Mouse (Mus musculus): ENCODE measurements around the gene Mtfr1l.

The Mtfr1l gene

GRCm38 (mm10) chr4:134489986-134490665 lies 45.1 kb downstream of the Mtfr1l start:
- DNase-seq (ENCODE audit: low read depth, low spot score), result no peak

DNA sequence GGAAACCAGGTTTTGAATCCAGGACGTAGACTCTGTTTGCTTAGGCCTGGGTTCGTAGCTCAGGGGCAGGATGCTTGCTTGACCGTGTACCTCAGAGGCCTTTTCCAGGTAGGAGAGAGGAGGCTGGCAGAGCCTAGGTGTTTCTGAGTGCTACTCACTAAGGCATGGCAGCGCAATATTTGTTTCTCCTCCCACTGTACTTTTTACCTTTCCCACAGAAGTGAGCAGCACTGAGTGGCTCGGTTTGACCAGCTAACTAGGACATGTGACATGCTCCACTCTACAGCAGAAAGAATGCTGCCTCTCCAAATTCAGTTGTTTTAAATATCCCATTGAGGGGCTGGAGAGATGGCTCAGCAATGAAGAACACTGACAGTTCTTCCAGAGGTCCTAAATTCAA lies 47.0 kb downstream of the Mtfr1l start:
- no peak for DNase-seq (ENCODE audit: low read depth, low spot score)

DNA sequence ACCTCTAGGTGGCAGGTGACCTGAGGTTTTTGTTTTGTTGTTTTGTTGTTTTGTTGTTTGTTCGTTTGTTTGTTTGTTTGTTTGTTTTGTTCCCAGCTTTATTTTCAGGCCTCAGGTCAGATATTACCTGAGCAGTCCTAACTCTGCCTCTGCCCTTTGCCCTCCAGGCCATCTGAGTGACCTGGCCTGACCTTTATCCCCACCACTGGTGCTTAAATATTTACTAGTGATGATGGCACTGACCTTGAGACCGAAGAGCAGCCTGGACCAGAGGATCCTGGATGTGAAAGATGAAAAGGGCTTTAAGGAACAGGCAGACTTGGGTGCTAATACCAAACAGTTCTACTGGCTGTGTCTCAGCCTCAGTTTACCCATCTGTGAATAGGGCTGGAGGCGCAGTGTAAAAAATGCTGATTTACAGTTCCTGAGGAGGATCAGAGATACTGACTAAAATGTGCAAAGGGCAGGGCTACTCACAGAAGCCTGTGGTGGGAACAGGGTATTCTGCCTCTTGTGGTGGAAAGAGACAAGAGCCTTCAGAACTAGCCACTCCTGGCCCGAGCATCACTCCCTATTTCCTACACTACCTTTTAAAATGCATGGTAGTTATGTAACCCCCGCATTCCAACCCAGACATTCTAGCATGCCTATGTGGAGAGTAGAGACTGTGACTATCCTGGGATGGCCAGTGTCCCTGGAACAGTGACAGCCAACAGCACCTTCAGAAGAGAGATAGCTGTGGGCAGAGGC lies 49.9 kb downstream of the Mtfr1l start:
- DNase-seq (ENCODE audit: low read depth, low spot score), result peak; percentile 84

DNA sequence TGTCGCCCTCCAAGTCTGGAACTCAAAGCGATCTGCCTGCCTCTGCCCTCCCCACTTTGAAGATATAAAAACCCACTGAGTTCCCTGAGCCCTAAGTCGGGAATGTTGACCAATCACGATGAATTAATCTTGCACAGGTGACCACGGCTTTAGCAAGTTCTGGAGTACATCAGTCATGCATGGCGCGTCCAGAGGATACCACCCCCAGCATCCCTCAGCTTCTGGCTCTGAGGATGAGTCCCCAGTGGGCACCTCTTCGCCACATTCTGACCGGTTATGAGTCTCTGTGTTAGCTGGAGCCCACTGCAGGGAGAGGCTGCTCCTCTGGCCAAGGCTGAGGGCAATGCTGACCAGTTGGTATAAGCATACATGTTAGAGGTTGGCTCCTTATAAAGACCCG lies 51.0 kb downstream of the Mtfr1l start:
- DNase-seq (ENCODE audit: low read depth, low spot score), result peak; percentile 66

DNA sequence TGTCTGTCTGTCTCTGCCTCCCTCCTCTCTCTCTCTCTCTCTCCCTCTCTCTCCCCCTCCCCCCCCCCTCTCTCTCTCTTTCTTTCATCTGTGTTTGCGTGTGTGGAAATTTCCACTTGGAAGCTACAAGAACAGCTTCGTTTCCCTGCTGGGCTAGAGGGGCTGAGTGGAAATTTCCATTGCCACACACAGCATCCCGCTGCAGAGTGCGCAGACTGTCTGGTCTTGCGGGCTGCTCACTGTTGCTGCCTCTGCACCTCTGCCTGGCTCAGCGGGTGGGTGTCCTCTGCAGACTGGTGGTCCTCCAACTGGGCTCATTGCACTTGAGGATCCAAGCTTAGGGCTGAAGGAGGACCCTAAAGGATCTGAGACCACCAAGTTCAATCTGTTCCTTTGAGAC lies 51.5 kb downstream of the Mtfr1l start:
- peak; percentile 98 for DNase-seq (ENCODE audit: low read depth, low spot score)

DNA sequence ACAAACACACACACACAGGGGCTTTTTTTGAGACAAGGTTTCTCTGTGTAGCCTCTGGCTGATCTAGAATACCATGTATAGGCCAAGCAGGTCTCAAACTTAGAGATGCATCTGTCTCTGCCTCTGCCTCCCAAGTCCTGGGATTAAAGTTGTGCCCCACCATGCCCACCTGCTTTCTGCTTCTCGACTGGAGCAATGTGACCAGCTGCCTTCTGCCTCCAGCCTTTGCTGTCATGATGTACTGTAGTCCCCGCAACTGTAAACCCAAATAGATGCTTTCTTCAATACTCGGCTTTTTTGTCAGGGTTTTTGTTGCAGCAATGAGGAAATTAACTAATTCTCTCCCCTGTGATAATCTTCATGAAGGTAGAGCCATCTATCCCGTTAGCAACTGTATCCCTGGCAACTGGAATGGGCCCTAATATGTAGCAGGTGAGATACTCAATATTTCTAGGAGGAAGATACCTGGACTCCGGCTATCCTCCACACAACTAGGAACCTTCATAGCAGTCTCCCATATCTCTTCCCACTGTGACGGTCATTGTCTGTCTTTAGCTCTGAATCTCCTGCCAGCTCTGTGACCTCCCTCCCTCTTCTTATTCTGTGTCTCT lies 52.0 kb downstream of the Mtfr1l start:
- DNase-seq (ENCODE audit: low read depth, low spot score), result peak; percentile 47

DNA sequence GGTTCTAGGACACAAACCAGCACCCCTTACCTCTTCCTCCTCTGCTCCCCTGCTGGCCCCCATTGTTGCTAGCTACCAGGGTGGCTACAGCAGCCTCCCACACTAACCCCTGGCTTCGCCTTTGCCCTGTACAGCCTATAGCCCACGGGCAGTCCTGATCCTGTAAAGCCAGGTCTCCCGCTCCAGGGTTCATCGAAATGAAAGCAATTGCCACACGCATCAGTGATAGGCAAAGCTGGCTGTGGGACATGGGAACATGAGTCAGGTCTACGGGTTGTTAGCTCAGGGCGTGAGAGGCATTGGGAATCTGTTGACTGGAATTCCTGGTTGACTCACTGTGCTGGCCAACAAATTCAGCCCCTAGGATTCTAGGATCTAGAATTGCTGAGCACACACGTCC lies 52.7 kb downstream of the Mtfr1l start:
- peak; percentile 55 for DNase-seq (ENCODE audit: low read depth, low spot score)

DNA sequence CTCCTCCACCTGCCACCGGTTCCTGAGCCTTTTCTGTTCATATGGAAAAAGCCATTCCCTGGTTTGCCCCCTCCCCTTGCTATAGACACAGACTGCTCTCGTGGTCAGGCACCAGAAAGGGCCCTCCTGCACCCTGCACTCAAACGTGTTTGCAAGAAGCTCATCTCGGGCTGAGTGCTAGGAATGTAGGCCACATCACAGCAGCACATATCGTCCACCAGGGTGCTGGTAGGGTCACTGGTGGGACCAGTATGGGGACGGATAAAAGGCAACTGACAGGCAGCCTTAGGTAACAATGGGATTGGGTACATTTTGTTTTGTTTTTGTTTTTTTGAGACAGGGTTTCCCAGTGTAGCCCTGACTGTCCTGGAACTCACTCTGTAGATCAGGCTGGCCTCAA lies 53.9 kb downstream of the Mtfr1l start:
- no peak for DNase-seq (ENCODE audit: low read depth, low spot score)

DNA sequence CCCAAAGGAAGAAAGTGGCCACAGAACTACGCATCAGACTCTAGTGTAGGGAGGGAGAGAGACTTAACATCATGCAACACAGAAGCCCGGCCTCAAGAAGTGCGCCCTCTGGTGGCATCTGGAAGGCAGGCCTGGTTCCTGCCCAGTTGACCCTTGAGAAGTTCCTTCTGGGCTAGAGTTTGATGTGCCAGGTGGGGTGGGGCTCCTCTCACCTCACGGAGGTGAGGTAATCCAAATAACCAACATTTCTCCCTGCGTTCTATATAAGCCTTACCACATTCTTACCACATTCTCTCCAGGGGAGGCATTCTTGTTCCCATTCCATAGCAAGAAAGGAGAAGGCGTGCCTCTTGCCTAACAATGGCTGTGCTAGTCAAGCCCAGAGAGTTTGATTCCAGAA lies 54.3 kb downstream of the Mtfr1l start:
- peak; percentile 89 for DNase-seq (ENCODE audit: low read depth, low spot score)

DNA sequence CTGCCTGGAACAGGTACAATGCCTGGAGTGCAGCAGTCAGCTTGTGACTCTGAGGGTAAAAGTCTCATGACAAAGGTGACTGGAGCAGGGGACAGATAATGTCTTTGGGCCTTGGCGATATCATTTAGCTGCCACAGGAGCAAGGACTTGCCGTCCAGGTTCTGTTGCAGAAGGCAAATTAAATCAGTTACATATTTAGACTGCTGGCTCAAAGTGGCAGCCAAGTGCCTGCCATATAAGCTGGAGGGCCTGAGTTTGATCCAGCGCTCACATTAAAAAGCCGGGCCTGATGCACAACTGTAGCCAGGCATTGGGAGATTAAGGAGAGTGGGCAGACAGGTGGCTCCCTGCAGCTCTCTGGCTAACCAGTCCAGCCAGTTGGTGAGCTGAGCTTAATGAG lies 55.3 kb downstream of the Mtfr1l start:
- no peak for DNase-seq (ENCODE audit: low read depth, low spot score)

DNA sequence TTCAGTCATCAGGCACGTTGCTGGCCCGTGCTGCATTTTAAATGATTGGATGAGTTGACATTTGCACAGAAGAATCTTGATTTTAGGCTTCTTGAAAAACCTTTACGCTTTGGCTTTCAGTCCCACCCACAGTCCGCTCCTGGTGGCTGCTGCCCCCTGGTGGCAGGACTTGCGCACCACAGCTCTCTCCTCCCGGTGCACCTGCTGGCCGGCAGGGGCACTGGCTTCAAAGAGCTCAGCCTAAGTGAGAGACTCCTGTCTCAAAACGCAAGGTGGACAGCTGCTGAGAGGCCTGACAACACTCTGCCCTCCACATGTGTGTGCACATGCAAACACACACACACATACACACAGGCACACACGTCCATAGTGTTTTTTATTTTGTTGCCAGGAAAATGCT lies 57.2 kb downstream of the Mtfr1l start:
- DNase-seq (ENCODE audit: low read depth, low spot score), result peak; percentile 94

- peak; percentile 69 for DNase-seq (ENCODE audit: low read depth, low spot score)
Measured at GRCm38 (mm10) chr4:134476899-134477298, 58.3 kb downstream of the Mtfr1l start.

All from brain, adult 2 months (tissue).